Mouse (Mus musculus): ENCODE data around the gene Tns1. TPM values are rescaled to one million over a fixed set of nuclear protein-coding genes. Genes with fewer than 3 reads are reported as not detected.

Tns1 gene
- polyA plus RNA-seq, 1 experiment, result 118 TPM

DNA sequence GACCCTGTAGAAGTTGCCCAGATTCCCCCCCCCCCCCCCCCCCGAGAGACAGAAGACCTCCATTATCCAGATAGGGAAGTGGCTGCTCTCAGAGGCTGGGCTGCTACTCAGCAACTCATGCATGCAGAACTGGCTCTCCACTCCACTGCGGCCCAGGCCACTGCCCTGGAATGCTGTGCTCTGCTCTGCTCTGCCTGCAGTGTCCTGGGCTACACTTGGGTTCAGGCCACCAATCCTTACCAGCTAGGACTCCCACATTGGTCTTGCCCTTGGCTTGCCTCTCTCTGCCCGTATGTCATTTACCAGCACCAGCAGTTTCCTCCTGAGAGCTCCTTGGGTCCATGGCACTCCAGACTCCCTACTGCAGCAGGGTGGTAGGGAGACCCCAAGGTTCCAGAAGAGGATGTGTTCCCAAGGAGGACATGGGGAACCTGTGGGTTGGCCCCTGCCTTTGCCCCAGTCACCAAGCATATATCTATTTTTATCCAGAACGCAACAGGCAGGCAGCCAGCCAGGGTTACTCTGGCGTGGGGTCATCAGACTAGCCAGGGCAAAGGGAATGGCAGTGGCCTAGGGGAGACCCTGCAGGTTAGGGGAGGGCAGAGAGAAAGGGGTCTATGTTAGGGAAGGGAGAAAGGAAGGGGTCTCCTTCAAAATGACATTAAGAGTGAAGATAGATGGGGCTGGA, 16.2 kb downstream of the Tns1 start:
- no peak overlapping the region for H3ac ChIP-seq (ENCODE audit: control insufficient read depth, insufficient read length, low read depth)
- H3K27me3 ChIP-seq (ENCODE audit: control insufficient read depth, insufficient read depth, insufficient read length), result peaks cover 8% of the 10 kb centered on the region
- H3K36me3 ChIP-seq (ENCODE audit: control insufficient read depth, insufficient read depth), result no peaks in the 10 kb centered on the region
- TF ChIP-seq USF1 (IDR thresholded peaks at IDR 0.05; ENCODE audit: low read depth) (no peak), MYOD1 (IDR thresholded peaks at IDR 0.05; ENCODE audit: control insufficient read depth, insufficient read length, low read depth) (no peak), CTCF (IDR thresholded peaks at IDR 0.05; ENCODE audit: control insufficient read depth, insufficient read depth, insufficient read length) (no peak), MAX (IDR thresholded peaks at IDR 0.05) (no peak), MYOG (IDR thresholded peaks at IDR 0.05; ENCODE audit: control insufficient read depth, extremely low read depth, insufficient read length) (no peak), FOSL1 (IDR thresholded peaks at IDR 0.05; ENCODE audit: insufficient read depth, low read length, poor library complexity, severe bottlenecking) (no peak), CEBPB (IDR thresholded peaks at IDR 0.05; ENCODE audit: low read depth) (no peak)
- H3K79me3 ChIP-seq (ENCODE audit: low read depth), result no peaks in the 10 kb centered on the region
- H3K4me3 ChIP-seq (ENCODE audit: insufficient read depth, poor library complexity, severe bottlenecking), result no peak overlapping the region
- no peaks in the 10 kb centered on the region for H3K79me2 ChIP-seq (ENCODE audit: control insufficient read depth, insufficient read depth)

- H3K36me3 ChIP-seq (ENCODE audit: control insufficient read depth, insufficient read depth), result no peaks in the 10 kb centered on the region
- TF ChIP-seq MAX (IDR thresholded peaks at IDR 0.05) (no peak), MYOD1 (IDR thresholded peaks at IDR 0.05; ENCODE audit: control insufficient read depth, insufficient read length, low read depth) (no peak), CTCF (IDR thresholded peaks at IDR 0.05; ENCODE audit: control insufficient read depth, insufficient read depth, insufficient read length) (no peak), FOSL1 (IDR thresholded peaks at IDR 0.05; ENCODE audit: insufficient read depth, low read length, poor library complexity, severe bottlenecking) (no peak), MYOG (IDR thresholded peaks at IDR 0.05; ENCODE audit: control insufficient read depth, extremely low read depth, insufficient read length) (no peak), CEBPB (IDR thresholded peaks at IDR 0.05; ENCODE audit: low read depth) (no peak), USF1 (IDR thresholded peaks at IDR 0.05; ENCODE audit: low read depth) (no peak)
- no peaks in the 10 kb centered on the region for H3K79me3 ChIP-seq (ENCODE audit: low read depth)
- no peaks in the 10 kb centered on the region for H3K79me2 ChIP-seq (ENCODE audit: control insufficient read depth, insufficient read depth)
- peaks cover 16% of the 10 kb centered on the region for H3K27me3 ChIP-seq (ENCODE audit: control insufficient read depth, insufficient read depth, insufficient read length)
- no peak overlapping the region for H3K4me3 ChIP-seq (ENCODE audit: insufficient read depth, poor library complexity, severe bottlenecking)
- H3ac ChIP-seq (ENCODE audit: control insufficient read depth, insufficient read length, low read depth), result no peak overlapping the region
These were observed 18.0 kb downstream of the Tns1 start for GRCm38 (mm10) chr1:74106214-74106613.

- H3K79me2 ChIP-seq (ENCODE audit: control insufficient read depth, insufficient read depth), result no peaks in the 10 kb centered on the region
- H3ac ChIP-seq (ENCODE audit: control insufficient read depth, insufficient read length, low read depth), result no peak overlapping the region
- no peak overlapping the region for H3K4me3 ChIP-seq (ENCODE audit: insufficient read depth, poor library complexity, severe bottlenecking)
- no peaks in the 10 kb centered on the region for H3K79me3 ChIP-seq (ENCODE audit: low read depth)
- no peak for TF ChIP-seq USF1 (IDR thresholded peaks at IDR 0.05; ENCODE audit: low read depth)
- no peak for TF ChIP-seq MYOD1 (IDR thresholded peaks at IDR 0.05; ENCODE audit: control insufficient read depth, insufficient read length, low read depth)
- TF ChIP-seq MYOG (IDR thresholded peaks at IDR 0.05; ENCODE audit: control insufficient read depth, extremely low read depth, insufficient read length), result no peak
- TF ChIP-seq FOSL1 (IDR thresholded peaks at IDR 0.05; ENCODE audit: insufficient read depth, low read length, poor library complexity, severe bottlenecking), result no peak
- no peak for TF ChIP-seq CEBPB (IDR thresholded peaks at IDR 0.05; ENCODE audit: low read depth)
- no peak for TF ChIP-seq CTCF (IDR thresholded peaks at IDR 0.05; ENCODE audit: control insufficient read depth, insufficient read depth, insufficient read length)
- no peak for TF ChIP-seq MAX (IDR thresholded peaks at IDR 0.05)
- peaks cover 16% of the 10 kb centered on the region for H3K27me3 ChIP-seq (ENCODE audit: control insufficient read depth, insufficient read depth, insufficient read length)
- no peaks in the 10 kb centered on the region for H3K36me3 ChIP-seq (ENCODE audit: control insufficient read depth, insufficient read depth)
These were observed 18.6 kb downstream of the Tns1 start for GRCm38 (mm10) chr1:74105660-74106059.

- H3K27me3 ChIP-seq (ENCODE audit: control insufficient read depth, insufficient read depth, insufficient read length), result peaks cover 30% of the 10 kb centered on the region
- TF ChIP-seq FOSL1 (IDR thresholded peaks at IDR 0.05; ENCODE audit: insufficient read depth, low read length, poor library complexity, severe bottlenecking) (no peak), CEBPB (IDR thresholded peaks at IDR 0.05; ENCODE audit: low read depth) (no peak), MYOD1 (IDR thresholded peaks at IDR 0.05; ENCODE audit: control insufficient read depth, insufficient read length, low read depth) (no peak), CTCF (IDR thresholded peaks at IDR 0.05; ENCODE audit: control insufficient read depth, insufficient read depth, insufficient read length) (no peak), USF1 (IDR thresholded peaks at IDR 0.05; ENCODE audit: low read depth) (no peak), MYOG (IDR thresholded peaks at IDR 0.05; ENCODE audit: control insufficient read depth, extremely low read depth, insufficient read length) (no peak), MAX (IDR thresholded peaks at IDR 0.05) (no peak)
- no peak overlapping the region for H3K4me3 ChIP-seq (ENCODE audit: insufficient read depth, poor library complexity, severe bottlenecking)
- H3K79me3 ChIP-seq (ENCODE audit: low read depth), result no peaks in the 10 kb centered on the region
- H3K36me3 ChIP-seq (ENCODE audit: control insufficient read depth, insufficient read depth), result no peaks in the 10 kb centered on the region
- no peaks in the 10 kb centered on the region for H3K79me2 ChIP-seq (ENCODE audit: control insufficient read depth, insufficient read depth)
- no peak overlapping the region for H3ac ChIP-seq (ENCODE audit: control insufficient read depth, insufficient read length, low read depth)
These were observed 20.4 kb downstream of the Tns1 start for GRCm38 (mm10) chr1:74103654-74104353.

DNA sequence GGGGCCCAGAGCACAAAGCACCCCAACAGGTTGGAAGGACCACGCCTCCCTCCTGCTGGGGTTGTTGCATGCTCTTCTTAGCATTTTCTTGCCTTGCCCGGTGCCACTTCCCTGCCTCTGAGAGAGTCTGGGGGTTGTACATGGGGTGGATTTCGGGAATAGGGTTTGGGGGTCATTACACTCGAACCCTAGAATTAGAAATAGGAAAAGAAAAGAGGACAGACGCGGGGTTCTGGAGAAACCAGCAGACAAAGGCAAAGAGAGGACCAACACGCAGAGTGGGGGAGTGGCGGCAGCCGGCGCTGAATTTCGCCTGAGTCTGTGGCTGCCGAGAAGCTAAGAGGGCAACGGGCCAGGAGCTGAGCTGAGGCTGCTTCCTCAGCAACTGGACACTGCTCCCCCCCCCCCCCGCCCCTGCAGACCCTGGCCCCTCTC, 25.2 kb downstream of the Tns1 start:
- no peak for TF ChIP-seq MYOD1 (IDR thresholded peaks at IDR 0.05; ENCODE audit: control insufficient read depth, insufficient read length, low read depth)
- no peak for TF ChIP-seq CEBPB (IDR thresholded peaks at IDR 0.05; ENCODE audit: low read depth)
- TF ChIP-seq FOSL1 (IDR thresholded peaks at IDR 0.05; ENCODE audit: insufficient read depth, low read length, poor library complexity, severe bottlenecking), result no peak
- no peak for TF ChIP-seq CTCF (IDR thresholded peaks at IDR 0.05; ENCODE audit: control insufficient read depth, insufficient read depth, insufficient read length)
- TF ChIP-seq MYOG (IDR thresholded peaks at IDR 0.05; ENCODE audit: control insufficient read depth, extremely low read depth, insufficient read length), result no peak
- TF ChIP-seq MAX (IDR thresholded peaks at IDR 0.05), result no peak
- TF ChIP-seq USF1 (IDR thresholded peaks at IDR 0.05; ENCODE audit: low read depth), result no peak
- Histone ChIP-seq H3K79me3 (ENCODE audit: low read depth) (no peaks in the 10 kb centered on the region), H3K79me2 (ENCODE audit: control insufficient read depth, insufficient read depth) (no peaks in the 10 kb centered on the region), H3K27me3 (ENCODE audit: control insufficient read depth, insufficient read depth, insufficient read length) (peaks cover 33% of the 10 kb centered on the region), H3K36me3 (ENCODE audit: control insufficient read depth, insufficient read depth) (no peaks in the 10 kb centered on the region), H3K4me3 (ENCODE audit: insufficient read depth, poor library complexity, severe bottlenecking) (no peak overlapping the region), H3ac (ENCODE audit: control insufficient read depth, insufficient read length, low read depth) (no peak overlapping the region)

Data from C2C12 (cell line).